Mouse (Mus musculus) C2C12 (cell line): ENCODE data around the gene Thnsl1. TPM values are rescaled to one million over a fixed set of nuclear protein-coding genes. Genes with fewer than 3 reads are reported as not detected.
"Not testable (repeated sequence)": the region's sequence is repeated elsewhere in the genome, so short reads cannot be mapped to it uniquely, and the experiment has no call there.

Source experiments
- H3K27me3 ChIP-seq: one replicate; pipeline ENCODE4 v1.6.1; 2011; ENCODE audit not compliant: control insufficient read depth, insufficient read depth, insufficient read length
- H3K36me3 ChIP-seq: one replicate; pipeline ENCODE4 v1.6.1; 2011; ENCODE audit not compliant: control insufficient read depth, insufficient read depth
- H3K4me3 ChIP-seq: one replicate; pipeline ENCODE4 v1.5.1; 2011; ENCODE audit warnings: mild to moderate bottlenecking, control low read depth; ENCODE audit not compliant: poor library complexity, insufficient read depth, severe bottlenecking
- H3K79me2 ChIP-seq: one replicate; pipeline ENCODE4 v1.6.1; 2011; ENCODE audit not compliant: control insufficient read depth, insufficient read depth
- H3K79me3 ChIP-seq: one replicate; pipeline ENCODE4 v1.6.1; 2011; ENCODE audit warnings: low read depth, control low read depth
- H3ac ChIP-seq: one replicate; pipeline ENCODE3; 2011; ENCODE audit warnings: low read depth; ENCODE audit not compliant: control insufficient read depth, insufficient read length
- CEBPB ChIP-seq: IDR thresholded peaks from one replicate; pipeline ENCODE4 v1.6.1; 2011; ENCODE audit warnings: low read depth, mild to moderate bottlenecking, control low read depth, moderate library complexity
- CTCF ChIP-seq: IDR thresholded peaks from one replicate; pipeline ENCODE4 v1.5.1; 2011; ENCODE audit not compliant: control insufficient read depth, insufficient read depth, insufficient read length
- FOSL1 ChIP-seq: IDR thresholded peaks from one replicate; pipeline ENCODE4 v1.8.0; 2011; ENCODE audit warnings: mild to moderate bottlenecking, low read length; ENCODE audit not compliant: poor library complexity, insufficient read depth, severe bottlenecking
- MAX ChIP-seq: IDR thresholded peaks from one replicate; pipeline ENCODE4 v1.6.1; 2011; ENCODE audit warnings: mild to moderate bottlenecking, control low read depth
- MYOD1 ChIP-seq: IDR thresholded peaks from one replicate; pipeline ENCODE4 v1.6.1; 2011; ENCODE audit warnings: low read depth; ENCODE audit not compliant: control insufficient read depth, insufficient read length
- MYOG ChIP-seq: IDR thresholded peaks from one replicate; pipeline ENCODE4 v1.6.1; 2011; ENCODE audit not compliant: control insufficient read depth, insufficient read length; ENCODE audit errors: extremely low read depth
- USF1 ChIP-seq: IDR thresholded peaks from one replicate; pipeline ENCODE4 v1.6.1; 2011; ENCODE audit warnings: low read depth, mild to moderate bottlenecking, control low read depth, moderate library complexity
- polyA plus RNA-seq: library from polyadenylated mRNA; unstranded; fragments of >200 nt; fragmentation: generic; extraction: Trizol; gene quantifications from one replicate; pipeline ENCODE4 v1.2.1, GENCODE M21; 2012; ENCODE audit warnings: missing spikeins

The Thnsl1 gene
- polyA plus RNA-seq, 1 experiment, result 1.5 TPM

GRCm38 (mm10) chr2:21230276-21230675 lies 24.8 kb downstream of the Thnsl1 start:
- no peaks in the 10 kb centered on the region for H3K36me3 ChIP-seq
- H3K79me3 ChIP-seq, result no peaks in the 10 kb centered on the region
- H3ac ChIP-seq, result no peak overlapping the region
- no peaks in the 10 kb centered on the region for H3K79me2 ChIP-seq
- TF ChIP-seq MYOD1 (no peak), MAX (no peak), USF1 (no peak), CTCF (no peak), FOSL1 (no peak), MYOG (no peak), CEBPB (no peak)
- no peaks in the 10 kb centered on the region for H3K27me3 ChIP-seq
- no peak overlapping the region for H3K4me3 ChIP-seq

- Histone ChIP-seq H3K79me3 (no peaks in the 10 kb centered on the region), H3K79me2 (no peaks in the 10 kb centered on the region), H3K36me3 (no peaks in the 10 kb centered on the region), H3K4me3 (no peak overlapping the region), H3K27me3 (no peaks in the 10 kb centered on the region), H3ac (no peak overlapping the region)
- TF ChIP-seq FOSL1 (no peak), MAX (no peak), CEBPB (no peak), MYOG (no peak), USF1 (no peak), MYOD1 (no peak), CTCF (no peak)
Observed at GRCm38 (mm10) chr2:21231147-21231546, 25.6 kb downstream of the Thnsl1 start.

- Histone ChIP-seq H3K36me3 (no peaks in the 10 kb centered on the region), H3K4me3 (no peak overlapping the region), H3K79me2 (no peaks in the 10 kb centered on the region), H3K79me3 (no peaks in the 10 kb centered on the region), H3K27me3 (no peaks in the 10 kb centered on the region), H3ac (no peak overlapping the region)
- TF ChIP-seq CEBPB (peak; percentile 22), MYOG (no peak)
Observed at GRCm38 (mm10) chr2:21234871-21235648, 29.5 kb downstream of the Thnsl1 start.

GRCm38 (mm10) chr2:21235844-21236386 lies 30.4 kb downstream of the Thnsl1 start:
- Histone ChIP-seq H3K27me3 (no peaks in the 10 kb centered on the region), H3K4me3 (no peak overlapping the region), H3K79me3 (no peaks in the 10 kb centered on the region), H3K79me2 (no peaks in the 10 kb centered on the region), H3ac (no peak overlapping the region), H3K36me3 (no peaks in the 10 kb centered on the region)
- TF ChIP-seq CEBPB (no peak), CTCF (no peak), MYOD1 (no peak), FOSL1 (no peak), MYOG (no peak), MAX (no peak), USF1 (no peak)

GRCm38 (mm10) chr2:21236846-21237245 lies 31.3 kb downstream of the Thnsl1 start:
- no peaks in the 10 kb centered on the region for H3K79me2 ChIP-seq
- no peak overlapping the region for H3ac ChIP-seq
- TF ChIP-seq MYOD1 (peak; percentile 26), FOSL1 (no peak)
- no peak overlapping the region for H3K4me3 ChIP-seq
- no peaks in the 10 kb centered on the region for H3K36me3 ChIP-seq
- no peaks in the 10 kb centered on the region for H3K27me3 ChIP-seq
- no peaks in the 10 kb centered on the region for H3K79me3 ChIP-seq

- not testable (repeated sequence) for H3K36me3 ChIP-seq, H3K79me2 ChIP-seq, H3ac ChIP-seq, H3K79me3 ChIP-seq, H3K27me3 ChIP-seq, H3K4me3 ChIP-seq
Observed at GRCm38 (mm10) chr2:21244104-21244503, 38.6 kb downstream of the Thnsl1 start.
